Mouse (Mus musculus) liver, adult 2 months (tissue): ENCODE measurements around the gene Tmem82.

Experiments used
- CTCF ChIP-seq: fragments of 200-500 bp; IDR thresholded peaks from 2 replicates; pipeline ENCODE4 v1.5.1; 2011; ENCODE audit warnings: low read depth, low read length, control low read depth
- POLR2A ChIP-seq: fragments of 200-500 bp; IDR thresholded peaks from 2 replicates; pipeline ENCODE4 v1.6.1; 2011; ENCODE audit warnings: low read length, control low read depth; ENCODE audit not compliant: insufficient read depth; ENCODE audit errors: extremely low read depth

DNA sequence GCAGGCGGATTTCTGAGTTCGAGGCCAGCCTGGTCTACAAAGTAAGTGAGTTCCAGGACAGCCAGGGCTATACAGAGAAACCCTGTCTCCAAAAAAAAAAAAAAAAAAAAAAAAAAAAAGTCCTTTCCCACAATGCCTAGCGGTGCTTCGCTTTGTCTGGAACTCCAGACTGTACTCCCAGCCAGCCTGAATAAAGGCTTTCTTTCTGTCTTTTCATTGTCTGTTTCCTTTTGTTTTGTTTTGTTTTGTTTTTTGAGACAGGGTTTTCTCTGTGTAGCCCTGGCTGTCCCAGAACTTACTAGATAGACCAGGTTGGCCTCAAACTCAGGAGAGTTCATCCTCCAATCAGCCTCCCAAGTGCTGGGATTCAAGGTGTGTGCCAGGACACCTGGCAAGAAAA lies 54.2 kb downstream of the Tmem82 start:
- TF ChIP-seq POLR2A: no peak
- TF ChIP-seq CTCF: no peak
